Mouse (Mus musculus): Measurements from ENCODE around the gene Pde5a. TPM values are rescaled to one million over a fixed set of nuclear protein-coding genes. Genes with fewer than 3 reads are reported as not detected.

Pde5a gene
- total RNA-seq, 4 experiments from 2014 or later = 14.3 to 20.3 (median 16.5) TPM

Other genes with a start within 250 kb of the Pde5a start
- 10 to 100 TPM; 85.1 to 97.5 (median 86.9) TPM for gene Fnbp1l, start 109.2 kb upstream of the Pde5a start, total RNA-seq (2022)
- not detected for gene Fabp2, start 166.1 kb downstream of the Pde5a start, total RNA-seq (2022)
- gene Gm10959, start 190.4 kb downstream of the Pde5a start, total RNA-seq (2022) = not detected
- gene 1810037I17Rik, start 195.3 kb downstream of the Pde5a start, total RNA-seq (2022) = 10 to 100 TPM; 51.5 to 62.1 (median 56.2) TPM

Measured in left cerebral cortex, adult 8-10 months (tissue).